Mouse (Mus musculus) yolk sac, embryonic 10.5 days (tissue): ENCODE measurements at regions not wholly inside any gene's neighbourhood (a gene's known extent, or its start where the extent isn't known, plus 50 kb on each side); places are given as distances from the start of the nearest gene placed in this dataset.
A peak's percentile ranks its signal among the peaks of the same experiment; 100 is the strongest.

Experiments
- DNase-seq: peaks from one replicate; pipeline ENCODE4 v3.0.0-alpha.2; 2017; ENCODE audit warnings: low spot score

DNA sequence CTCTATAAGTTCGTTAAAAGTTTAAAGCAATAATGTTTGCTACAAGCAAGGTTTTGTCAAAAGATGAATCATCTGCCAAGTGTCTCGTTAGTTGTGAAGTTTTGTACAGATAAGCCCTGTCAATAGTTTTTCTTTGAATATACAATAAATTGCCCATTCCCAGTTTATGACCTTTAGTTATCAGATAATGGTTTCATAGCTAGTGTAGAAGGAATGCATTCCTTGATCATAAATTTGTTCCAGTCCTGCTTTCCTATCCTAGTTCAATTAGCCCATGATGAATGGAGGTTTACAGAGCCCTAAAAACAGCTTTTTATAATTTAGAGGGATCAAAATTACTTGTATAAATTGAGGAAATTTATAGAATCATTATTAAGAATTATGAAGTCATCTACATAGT is 62.5 kb upstream of the Lrch2 start:
- no peak for DNase-seq

DNA sequence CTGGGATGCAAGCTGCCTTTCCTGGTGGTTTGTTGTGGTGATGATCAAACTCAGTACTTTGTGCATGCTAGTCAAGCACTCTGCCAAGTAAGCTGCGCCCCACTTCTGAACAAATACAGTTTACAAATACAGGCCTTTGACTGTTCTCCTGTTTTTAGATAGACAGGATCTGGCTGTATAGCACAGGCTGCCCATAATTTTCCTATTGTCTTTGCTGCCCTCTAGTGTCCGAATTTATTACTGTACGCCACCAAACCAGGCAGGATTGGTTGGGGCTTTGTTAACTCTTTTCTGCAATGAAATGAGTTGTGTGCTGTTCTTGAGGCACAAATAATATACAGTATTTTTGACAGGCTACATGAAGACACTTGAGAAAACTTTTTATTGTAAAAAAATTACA is 54.8 kb upstream of the Lrch2 start:
- peak; percentile 4 for DNase-seq
